Mouse (Mus musculus): Measurements from ENCODE around the gene Trat1. TPM values are rescaled to one million over a fixed set of nuclear protein-coding genes. Genes with fewer than 3 reads are reported as not detected.

The Trat1 gene
- polyA plus RNA-seq, 1 experiment from 2014 or later = not detected

DNA sequence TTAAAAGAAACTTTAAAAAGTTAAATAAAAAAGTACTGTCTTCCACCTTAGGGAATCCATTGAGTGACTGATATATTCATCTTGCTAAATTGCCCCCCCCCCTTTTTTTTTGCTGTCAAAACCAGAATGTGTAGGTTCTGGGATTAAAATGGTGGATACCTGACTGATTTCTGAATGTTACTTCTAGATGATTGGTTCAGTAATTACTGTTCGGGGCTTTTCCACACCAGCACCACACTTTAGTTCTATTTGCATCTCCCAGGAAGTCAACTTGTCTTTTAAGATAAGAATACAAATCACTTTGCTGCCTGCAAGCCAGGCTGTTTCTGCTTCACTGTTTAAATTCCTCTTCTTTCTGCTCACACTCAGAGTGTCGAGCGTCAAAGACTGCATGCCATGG lies 26.5 kb upstream of the Trat1 start:
- H3K9ac ChIP-seq (ENCODE audit: low read length) = no peak overlapping the region
- no peak overlapping the region for H3K4me3 ChIP-seq (ENCODE audit: low read depth, low read length)
- WGBS = 90% methylated on average over 3 of the region's 3 CpGs
- H3K27me3 ChIP-seq (ENCODE audit: control insufficient read depth, insufficient read depth, low read length) = no peaks in the 10 kb centered on the region
- H3K4me1 ChIP-seq (ENCODE audit: control insufficient read depth, insufficient read depth, low read length) = no peaks in the 10 kb centered on the region
- no peak for DNase-seq (ENCODE audit: low spot score)
- no peak for ATAC-seq (ENCODE audit: insufficient read depth, low FRiP score, low TSS enrichment)
- no peak overlapping the region for H3K27ac ChIP-seq (ENCODE audit: low read depth, low read length)
- H3K4me2 ChIP-seq (ENCODE audit: low read depth) = no peak overlapping the region
- H3K36me3 ChIP-seq (ENCODE audit: control insufficient read depth, insufficient read depth, low read length) = no peaks in the 10 kb centered on the region
- H3K9me3 ChIP-seq (ENCODE audit: control insufficient read depth, low read length) = no peaks in the 10 kb centered on the region

DNA sequence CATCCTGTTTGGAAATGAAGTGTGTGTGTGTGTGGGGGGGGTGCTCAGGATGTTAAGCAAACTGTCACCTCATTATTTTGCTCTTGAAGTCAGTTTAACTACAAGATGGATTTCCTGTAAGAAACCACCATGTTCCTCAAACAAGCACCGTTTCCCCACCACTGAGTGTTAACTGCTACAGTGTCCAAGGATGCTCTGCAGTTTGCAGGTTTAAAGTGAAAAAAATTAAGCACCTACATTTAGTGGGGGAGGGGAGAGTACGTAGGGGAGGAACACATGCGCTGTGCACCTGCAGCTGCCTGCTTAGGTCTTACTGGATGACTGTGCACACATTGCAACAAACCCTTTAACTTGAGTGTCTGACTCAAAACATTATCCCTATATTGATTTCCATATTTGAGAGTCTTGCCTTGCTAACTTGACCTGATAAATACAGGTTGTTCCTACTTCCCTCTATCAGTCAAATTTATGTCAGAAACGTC lies 16.9 kb upstream of the Trat1 start:
- 75% methylated on average over 4 of the region's 4 CpGs for WGBS
- no peak for ATAC-seq (ENCODE audit: insufficient read depth, low FRiP score, low TSS enrichment)
- H3K4me3 ChIP-seq (ENCODE audit: low read depth, low read length) = no peak overlapping the region

DNA sequence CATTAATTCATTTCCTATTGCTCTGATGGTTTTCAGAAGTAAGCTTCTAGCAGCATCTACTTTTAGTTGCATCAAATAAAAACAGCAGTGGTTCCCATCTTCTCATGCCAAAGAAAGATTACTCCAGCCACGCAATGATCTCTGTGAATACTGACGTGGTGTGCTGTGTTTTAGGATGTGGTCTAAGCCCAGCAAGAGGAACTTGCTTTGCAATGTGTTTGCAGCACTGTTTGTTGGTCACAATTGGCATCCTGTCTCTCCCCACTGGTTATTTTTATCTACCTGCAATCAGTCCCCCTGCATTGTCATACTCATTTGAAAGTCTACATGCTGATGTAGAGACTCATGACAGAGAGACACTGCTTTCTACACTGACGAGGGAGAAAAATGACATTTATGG lies 14.4 kb upstream of the Trat1 start:
- no peaks in the 10 kb centered on the region for H3K27me3 ChIP-seq (ENCODE audit: control insufficient read depth, insufficient read depth, low read length)
- no peak overlapping the region for H3K9ac ChIP-seq (ENCODE audit: low read length)
- no peaks in the 10 kb centered on the region for H3K4me1 ChIP-seq (ENCODE audit: control insufficient read depth, insufficient read depth, low read length)
- DNase-seq (ENCODE audit: low spot score) = no peak
- no peaks in the 10 kb centered on the region for H3K36me3 ChIP-seq (ENCODE audit: control insufficient read depth, insufficient read depth, low read length)
- no peak overlapping the region for H3K4me3 ChIP-seq (ENCODE audit: low read depth, low read length)
- WGBS = 83% methylated on average over 3 of the region's 3 CpGs
- ATAC-seq (ENCODE audit: insufficient read depth, low FRiP score, low TSS enrichment) = no peak
- H3K27ac ChIP-seq (ENCODE audit: low read depth, low read length) = no peak overlapping the region
- H3K9me3 ChIP-seq (ENCODE audit: control insufficient read depth, low read length) = no peaks in the 10 kb centered on the region
- no peak overlapping the region for H3K4me2 ChIP-seq (ENCODE audit: low read depth)

More for the DNA sequence above, 16.9 kb upstream of the Trat1 start:
- Histone ChIP-seq H3K4me1 (ENCODE audit: control insufficient read depth, insufficient read depth, low read length) (no peaks in the 10 kb centered on the region), H3K9ac (ENCODE audit: low read length) (no peak overlapping the region), H3K9me3 (ENCODE audit: control insufficient read depth, low read length) (no peaks in the 10 kb centered on the region), H3K27me3 (ENCODE audit: control insufficient read depth, insufficient read depth, low read length) (no peaks in the 10 kb centered on the region), H3K4me2 (ENCODE audit: low read depth) (no peak overlapping the region), H3K36me3 (ENCODE audit: control insufficient read depth, insufficient read depth, low read length) (no peaks in the 10 kb centered on the region), H3K27ac (ENCODE audit: low read depth, low read length) (no peak overlapping the region)
- DNase-seq (ENCODE audit: low spot score) = no peak

DNA sequence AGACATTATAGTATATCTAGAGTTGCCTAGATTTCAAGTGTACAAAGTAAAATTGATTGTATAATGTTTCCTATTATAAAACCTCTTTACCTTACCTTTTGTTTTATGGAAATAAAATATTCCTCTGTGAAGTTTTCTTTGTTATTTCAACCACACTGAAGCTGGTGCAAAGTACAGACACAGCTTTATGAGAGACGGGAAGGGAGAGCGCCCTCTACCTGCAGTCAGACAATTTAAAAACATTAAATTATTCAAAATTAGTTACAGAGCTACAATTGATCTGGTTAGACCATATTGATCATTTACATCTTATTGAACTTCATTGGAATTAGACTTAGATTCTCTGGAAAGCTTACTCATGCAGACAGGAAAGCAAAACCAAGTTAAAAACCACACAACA lies 5.4 kb upstream of the Trat1 start:
- H3K4me2 ChIP-seq (ENCODE audit: low read depth) = no peak overlapping the region
- H3K36me3 ChIP-seq (ENCODE audit: control insufficient read depth, insufficient read depth, low read length) = no peaks in the 10 kb centered on the region
- H3K9ac ChIP-seq (ENCODE audit: low read length) = no peak overlapping the region
- DNase-seq (ENCODE audit: low spot score) = no peak
- H3K27ac ChIP-seq (ENCODE audit: low read depth, low read length) = no peak overlapping the region
- no peak overlapping the region for H3K4me3 ChIP-seq (ENCODE audit: low read depth, low read length)
- no peaks in the 10 kb centered on the region for H3K4me1 ChIP-seq (ENCODE audit: control insufficient read depth, insufficient read depth, low read length)
- 55% methylated on average over 2 of the region's 2 CpGs for WGBS
- ATAC-seq (ENCODE audit: insufficient read depth, low FRiP score, low TSS enrichment) = no peak
- H3K9me3 ChIP-seq (ENCODE audit: control insufficient read depth, low read length) = no peaks in the 10 kb centered on the region
- no peaks in the 10 kb centered on the region for H3K27me3 ChIP-seq (ENCODE audit: control insufficient read depth, insufficient read depth, low read length)

DNA sequence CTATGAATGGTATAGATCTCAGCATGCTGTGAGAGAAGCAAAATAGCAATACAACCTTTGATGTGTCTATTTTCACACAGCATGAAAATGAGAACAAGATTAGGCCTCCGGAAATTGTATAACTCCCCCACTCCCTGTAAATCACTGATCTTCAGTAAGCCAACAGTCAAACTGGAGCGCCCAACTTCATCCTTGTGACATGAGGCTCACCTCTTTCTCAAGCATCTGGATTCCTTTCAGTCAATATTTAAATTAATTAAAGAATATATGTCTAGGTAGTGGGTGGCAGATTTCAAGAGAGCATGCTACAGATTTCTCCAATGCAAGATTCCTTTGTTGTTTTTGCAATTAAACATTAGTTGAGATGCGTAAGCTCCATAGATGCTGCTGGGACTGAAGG lies 2.6 kb downstream of the Trat1 start:
- H3K9me3 ChIP-seq (ENCODE audit: control insufficient read depth, low read length) = no peaks in the 10 kb centered on the region
- 88% methylated on average over 3 of the region's 3 CpGs for WGBS
- no peaks in the 10 kb centered on the region for H3K27me3 ChIP-seq (ENCODE audit: control insufficient read depth, insufficient read depth, low read length)
- H3K27ac ChIP-seq (ENCODE audit: low read depth, low read length) = no peak overlapping the region
- no peak for ATAC-seq (ENCODE audit: insufficient read depth, low FRiP score, low TSS enrichment)
- no peak overlapping the region for H3K4me2 ChIP-seq (ENCODE audit: low read depth)
- no peaks in the 10 kb centered on the region for H3K36me3 ChIP-seq (ENCODE audit: control insufficient read depth, insufficient read depth, low read length)
- H3K4me1 ChIP-seq (ENCODE audit: control insufficient read depth, insufficient read depth, low read length) = no peaks in the 10 kb centered on the region
- no peak for DNase-seq (ENCODE audit: low spot score)
- H3K4me3 ChIP-seq (ENCODE audit: low read depth, low read length) = no peak overlapping the region
- no peak overlapping the region for H3K9ac ChIP-seq (ENCODE audit: low read length)

DNA sequence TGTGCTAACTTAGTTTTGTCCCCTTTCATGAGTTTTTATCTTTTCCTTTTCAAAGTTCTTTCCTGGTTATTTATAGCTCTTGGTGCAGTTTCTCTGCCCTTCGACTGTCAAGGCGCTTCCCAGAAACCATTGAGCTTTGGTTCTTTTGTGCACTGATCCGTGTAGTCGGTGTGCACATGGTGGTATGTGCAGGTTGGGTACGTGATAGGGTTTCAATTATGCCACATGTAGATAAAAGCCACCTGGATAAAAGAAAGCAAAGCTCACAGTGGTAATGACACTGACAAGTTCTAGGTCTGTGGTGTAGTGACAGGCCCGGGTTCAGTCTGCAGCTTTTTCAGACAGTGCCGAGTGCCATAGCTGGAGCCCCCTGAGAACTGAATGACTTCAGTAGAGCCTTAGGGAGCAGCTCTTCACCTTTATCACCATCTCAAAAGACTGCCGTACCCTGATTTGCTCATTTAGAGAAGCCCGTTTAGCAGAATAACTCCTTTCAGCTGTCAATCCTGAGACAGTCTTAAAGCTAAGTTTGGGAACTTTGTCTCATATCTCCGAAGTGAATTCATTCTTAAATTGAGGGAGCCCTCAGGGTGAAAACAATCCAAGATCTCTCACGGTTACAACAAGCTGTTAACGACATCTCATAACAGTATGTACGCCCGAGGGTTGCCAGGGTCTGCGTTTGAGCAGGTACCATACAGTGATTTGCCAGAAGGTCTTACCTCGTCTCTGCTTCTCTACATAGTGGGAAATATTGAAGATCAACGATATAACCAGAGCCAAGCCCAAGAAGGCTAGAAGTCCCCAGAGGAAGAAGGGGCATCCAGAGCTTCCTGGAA lies 11.0 kb downstream of the Trat1 start:
- no peaks in the 10 kb centered on the region for H3K9me3 ChIP-seq (ENCODE audit: control insufficient read depth, low read length)
- no peak overlapping the region for H3K27ac ChIP-seq (ENCODE audit: low read depth, low read length)
- no peak for ATAC-seq (ENCODE audit: insufficient read depth, low FRiP score, low TSS enrichment)
- no peaks in the 10 kb centered on the region for H3K27me3 ChIP-seq (ENCODE audit: control insufficient read depth, insufficient read depth, low read length)
- H3K4me1 ChIP-seq (ENCODE audit: control insufficient read depth, insufficient read depth, low read length) = no peaks in the 10 kb centered on the region
- H3K9ac ChIP-seq (ENCODE audit: low read length) = no peak overlapping the region
- DNase-seq (ENCODE audit: low spot score) = no peak
- H3K36me3 ChIP-seq (ENCODE audit: control insufficient read depth, insufficient read depth, low read length) = no peaks in the 10 kb centered on the region
- H3K4me2 ChIP-seq (ENCODE audit: low read depth) = no peak overlapping the region
- 81% methylated on average over 17 of the region's 17 CpGs for WGBS
- no peak overlapping the region for H3K4me3 ChIP-seq (ENCODE audit: low read depth, low read length)

DNA sequence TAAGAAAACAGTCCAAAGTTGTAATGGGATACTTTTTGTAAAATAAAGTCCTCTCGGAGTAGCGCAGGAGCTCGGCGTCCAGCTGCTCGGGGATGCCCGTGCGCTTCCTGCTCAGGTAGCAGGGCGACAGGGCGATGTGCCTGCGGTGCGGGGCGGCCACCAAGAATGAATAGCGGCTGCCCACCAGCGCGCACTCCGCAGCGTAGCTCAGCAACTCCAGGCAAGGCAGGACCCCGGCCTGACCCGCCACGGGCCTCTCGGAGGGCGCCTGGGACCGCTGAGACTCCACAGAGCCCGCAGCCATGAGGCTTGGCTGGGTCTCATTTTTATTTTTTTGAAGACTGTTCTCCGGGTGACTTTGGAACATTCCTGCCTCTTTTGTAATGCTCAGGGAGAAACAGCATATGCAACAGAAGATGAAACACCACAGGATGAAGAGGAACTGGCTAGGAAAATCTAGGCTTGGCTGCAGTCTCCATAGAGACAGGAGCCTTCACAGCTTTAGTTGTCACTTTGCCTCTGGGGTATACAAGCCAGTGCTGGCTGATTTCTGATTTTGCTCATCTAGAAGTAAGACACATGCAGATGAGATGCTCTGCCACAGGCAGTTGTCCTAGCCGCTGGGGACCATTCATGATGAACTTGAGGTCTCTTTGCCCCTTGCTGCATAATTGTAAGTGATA lies 21.5 kb downstream of the Trat1 start:
- Histone ChIP-seq H3K27ac (ENCODE audit: low read depth, low read length) (no peak overlapping the region), H3K36me3 (ENCODE audit: control insufficient read depth, insufficient read depth, low read length) (no peaks in the 10 kb centered on the region), H3K4me1 (ENCODE audit: control insufficient read depth, insufficient read depth, low read length) (no peaks in the 10 kb centered on the region), H3K9ac (ENCODE audit: low read length) (no peak overlapping the region), H3K27me3 (ENCODE audit: control insufficient read depth, insufficient read depth, low read length) (no peaks in the 10 kb centered on the region), H3K9me3 (ENCODE audit: control insufficient read depth, low read length) (no peaks in the 10 kb centered on the region), H3K4me3 (ENCODE audit: low read depth, low read length) (no peak overlapping the region), H3K4me2 (ENCODE audit: low read depth) (peak overlapping the region; percentile 2; the same call in 1 of the 2 replicates)
- ATAC-seq (ENCODE audit: insufficient read depth, low FRiP score, low TSS enrichment) (no peak), DNase-seq (ENCODE audit: low spot score) (peak; percentile 21)
- 15% methylated on average over 26 of the region's 26 CpGs for WGBS

DNA sequence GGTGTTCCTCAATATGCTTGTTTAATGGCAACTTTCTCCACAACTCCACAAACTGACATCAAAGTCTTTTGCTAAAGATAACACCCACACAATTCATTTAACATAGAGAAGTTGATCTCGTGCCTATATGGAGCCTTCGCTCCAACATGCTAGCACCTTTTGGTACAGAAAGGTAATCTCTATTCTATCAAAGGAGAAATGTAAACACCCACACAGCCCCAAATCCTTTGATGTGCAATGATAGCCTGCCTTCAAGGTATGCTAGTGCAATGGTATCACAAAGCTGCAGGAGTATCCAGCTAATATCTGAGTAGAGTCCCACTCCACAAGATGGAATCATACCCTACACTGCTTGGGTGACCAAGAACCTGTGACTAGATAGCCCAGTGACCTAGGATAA lies 26.4 kb downstream of the Trat1 start:
- Histone ChIP-seq H3K27me3 (ENCODE audit: control insufficient read depth, insufficient read depth, low read length) (no peaks in the 10 kb centered on the region), H3K4me3 (ENCODE audit: low read depth, low read length) (no peak overlapping the region), H3K9me3 (ENCODE audit: control insufficient read depth, low read length) (no peaks in the 10 kb centered on the region), H3K27ac (ENCODE audit: low read depth, low read length) (no peak overlapping the region), H3K36me3 (ENCODE audit: control insufficient read depth, insufficient read depth, low read length) (no peaks in the 10 kb centered on the region), H3K4me1 (ENCODE audit: control insufficient read depth, insufficient read depth, low read length) (no peaks in the 10 kb centered on the region), H3K4me2 (ENCODE audit: low read depth) (no peak overlapping the region), H3K9ac (ENCODE audit: low read length) (no peak overlapping the region)
- ATAC-seq (ENCODE audit: insufficient read depth, low FRiP score, low TSS enrichment) (no peak), DNase-seq (ENCODE audit: low spot score) (no peak)
- WGBS = 84% methylated on average over 2 of the region's 2 CpGs

DNA sequence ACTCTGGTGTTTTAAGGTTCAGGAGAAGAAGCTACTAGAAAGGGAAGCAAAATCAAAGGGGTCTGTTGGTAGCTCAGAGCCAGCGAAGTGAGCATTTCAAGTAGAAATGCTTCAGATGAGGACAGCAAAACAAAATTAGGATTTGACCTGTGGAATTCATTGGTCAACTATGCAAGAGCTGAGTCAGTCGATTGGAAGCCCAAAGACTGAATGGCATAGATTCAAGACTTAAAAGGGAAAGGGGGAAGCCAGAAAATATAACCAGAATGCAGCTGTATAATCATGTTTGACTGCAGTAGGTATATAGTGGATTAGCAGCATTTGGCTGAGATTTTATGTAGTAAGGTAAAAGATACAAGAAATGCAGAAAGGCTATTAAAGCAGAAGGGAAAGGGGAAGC lies 26.8 kb downstream of the Trat1 start:
- Histone ChIP-seq H3K27ac (ENCODE audit: low read depth, low read length) (no peak overlapping the region), H3K36me3 (ENCODE audit: control insufficient read depth, insufficient read depth, low read length) (no peaks in the 10 kb centered on the region), H3K4me3 (ENCODE audit: low read depth, low read length) (no peak overlapping the region), H3K9ac (ENCODE audit: low read length) (no peak overlapping the region), H3K27me3 (ENCODE audit: control insufficient read depth, insufficient read depth, low read length) (no peaks in the 10 kb centered on the region), H3K4me2 (ENCODE audit: low read depth) (no peak overlapping the region), H3K9me3 (ENCODE audit: control insufficient read depth, low read length) (no peaks in the 10 kb centered on the region), H3K4me1 (ENCODE audit: control insufficient read depth, insufficient read depth, low read length) (no peaks in the 10 kb centered on the region)
- DNase-seq (ENCODE audit: low spot score) (no peak), ATAC-seq (ENCODE audit: insufficient read depth, low FRiP score, low TSS enrichment) (no peak)
- 86% methylated on average over 2 of the region's 2 CpGs for WGBS
